Mouse (Mus musculus): Measurements from ENCODE around the gene Nts. TPM values are rescaled to one million over a fixed set of nuclear protein-coding genes. Genes with fewer than 3 reads are reported as not detected.
"Not testable (repeated sequence)": the region's sequence is repeated elsewhere in the genome, so short reads cannot be mapped to it uniquely, and the experiment has no call there.

Nts gene
- total RNA-seq, 1 experiment: 2.4 TPM

DNA sequence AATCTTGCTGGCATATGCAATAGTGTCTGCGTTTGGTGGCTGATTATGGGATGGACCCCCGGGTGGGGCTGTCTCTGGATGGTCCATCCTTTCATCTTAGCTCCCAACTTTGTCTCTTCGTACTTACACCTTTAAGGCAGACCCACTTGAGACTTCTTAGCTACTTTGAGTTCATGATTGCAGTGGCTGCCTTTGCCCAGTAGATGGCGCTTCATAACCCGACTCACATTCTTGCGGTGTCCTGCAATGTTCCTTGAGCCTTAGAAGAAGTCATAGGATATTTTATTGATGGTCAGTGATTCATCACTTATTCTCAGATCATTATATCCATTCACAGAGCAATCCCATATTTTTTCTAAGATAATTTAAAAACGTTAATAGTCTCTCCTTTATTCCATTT, 38.5 kb downstream of the Nts start:
- in situ Hi-C loops (cut with MboI; ENCODE audit: low sequenced_read_pairs in 2 of 2, unreplicated experiment in 2 of 2): loop anchor here in 1 of 2 experiments (25.0 kb wide), 1 partner anchor 386 kb away; no protein-coding TSS in a partner anchor

DNA sequence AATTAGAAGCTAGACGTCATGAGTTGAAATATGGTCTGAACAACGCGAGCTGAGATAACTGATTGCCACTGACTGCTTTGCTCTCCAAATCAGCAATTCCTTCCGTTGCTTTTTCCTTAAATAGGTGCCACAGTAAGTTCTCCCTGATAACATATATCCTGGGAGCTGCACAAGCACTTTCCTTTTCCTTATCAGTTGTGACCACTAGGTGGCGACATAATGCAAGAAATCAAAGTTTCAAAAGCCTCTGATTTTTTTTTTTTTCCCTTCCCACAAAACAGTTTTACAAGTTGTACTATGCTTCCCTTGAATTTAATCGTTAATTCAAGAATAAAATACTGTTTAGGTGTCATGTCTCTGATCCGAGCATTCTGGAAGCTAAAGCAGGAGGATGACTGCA, 40.8 kb downstream of the Nts start:
- no peaks in the 10 kb centered on the region for H3K36me3 ChIP-seq (ENCODE audit: control insufficient read depth, insufficient read depth, low read length, poor library complexity, severe bottlenecking)
- TF ChIP-seq MAFK (IDR thresholded peaks at IDR 0.05; ENCODE audit: insufficient read depth, low read depth, low read length) (no peak), ZNF384 (IDR thresholded peaks at IDR 0.05; ENCODE audit: low read depth, low read length) (peak; percentile 93), CHD2 (IDR thresholded peaks at IDR 0.05; ENCODE audit: low read depth, low read length) (no peak), ZC3H11A (IDR thresholded peaks at IDR 0.05; ENCODE audit: borderline replicate concordance, low read depth, low read length) (peak; percentile 33; the same call in 1 of the 2 replicates)
- H3K9ac ChIP-seq (ENCODE audit: insufficient read depth, low read depth, low read length, poor library complexity, severe bottlenecking): no peak overlapping the region
- no peaks in the 10 kb centered on the region for H3K9me3 ChIP-seq (ENCODE audit: control insufficient read depth, insufficient read depth, low read depth, low read length)
- H3K27ac ChIP-seq (ENCODE audit: insufficient read depth, low read depth, low read length, poor library complexity, severe bottlenecking): no peak overlapping the region
- H3K4me1 ChIP-seq (ENCODE audit: control insufficient read depth in 2 of 2, insufficient read depth in 2 of 2, low read length in 2 of 2, poor library complexity in 1 of 2): no peaks in the 10 kb centered on the region
- in situ Hi-C loops (cut with MboI; ENCODE audit: low sequenced_read_pairs in 2 of 2, unreplicated experiment in 2 of 2): no loop called here
- no peak overlapping the region for H3K4me3 ChIP-seq (ENCODE audit: insufficient read depth in 1 of 2, low read depth in 1 of 2, low read length in 2 of 2, poor library complexity in 1 of 2, severe bottlenecking in 1 of 2)
- peak; percentile 50 for DNase-seq (ENCODE audit: low read depth, low spot score)

More for the DNA sequence above, 38.5 kb downstream of the Nts start:
- no peaks in the 10 kb centered on the region for H3K9me3 ChIP-seq (ENCODE audit: control insufficient read depth, insufficient read depth, low read depth, low read length)
- H3K4me1 ChIP-seq (ENCODE audit: control insufficient read depth in 2 of 2, insufficient read depth in 2 of 2, low read length in 2 of 2, poor library complexity in 1 of 2): no peaks in the 10 kb centered on the region
- DNase-seq (ENCODE audit: low read depth, low spot score): peak; percentile 48
- H3K27ac ChIP-seq (ENCODE audit: insufficient read depth, low read depth, low read length, poor library complexity, severe bottlenecking): no peak overlapping the region
- H3K4me3 ChIP-seq (ENCODE audit: insufficient read depth in 1 of 2, low read depth in 1 of 2, low read length in 2 of 2, poor library complexity in 1 of 2, severe bottlenecking in 1 of 2): no peak overlapping the region
- no peak for TF ChIP-seq MAFK (IDR thresholded peaks at IDR 0.05; ENCODE audit: insufficient read depth, low read depth, low read length)
- TF ChIP-seq ZNF384 (IDR thresholded peaks at IDR 0.05; ENCODE audit: low read depth, low read length): no peak
- TF ChIP-seq CHD2 (IDR thresholded peaks at IDR 0.05; ENCODE audit: low read depth, low read length): no peak
- no peak for TF ChIP-seq HCFC1 (IDR thresholded peaks at IDR 0.05; ENCODE audit: borderline replicate concordance, insufficient read depth, low read length)
- TF ChIP-seq ZC3H11A (IDR thresholded peaks at IDR 0.05; ENCODE audit: borderline replicate concordance, low read depth, low read length): peak; percentile 11; the same call in 1 of the 2 replicates
- H3K9ac ChIP-seq (ENCODE audit: insufficient read depth, low read depth, low read length, poor library complexity, severe bottlenecking): no peak overlapping the region
- H3K36me3 ChIP-seq (ENCODE audit: control insufficient read depth, insufficient read depth, low read length, poor library complexity, severe bottlenecking): no peaks in the 10 kb centered on the region

DNA sequence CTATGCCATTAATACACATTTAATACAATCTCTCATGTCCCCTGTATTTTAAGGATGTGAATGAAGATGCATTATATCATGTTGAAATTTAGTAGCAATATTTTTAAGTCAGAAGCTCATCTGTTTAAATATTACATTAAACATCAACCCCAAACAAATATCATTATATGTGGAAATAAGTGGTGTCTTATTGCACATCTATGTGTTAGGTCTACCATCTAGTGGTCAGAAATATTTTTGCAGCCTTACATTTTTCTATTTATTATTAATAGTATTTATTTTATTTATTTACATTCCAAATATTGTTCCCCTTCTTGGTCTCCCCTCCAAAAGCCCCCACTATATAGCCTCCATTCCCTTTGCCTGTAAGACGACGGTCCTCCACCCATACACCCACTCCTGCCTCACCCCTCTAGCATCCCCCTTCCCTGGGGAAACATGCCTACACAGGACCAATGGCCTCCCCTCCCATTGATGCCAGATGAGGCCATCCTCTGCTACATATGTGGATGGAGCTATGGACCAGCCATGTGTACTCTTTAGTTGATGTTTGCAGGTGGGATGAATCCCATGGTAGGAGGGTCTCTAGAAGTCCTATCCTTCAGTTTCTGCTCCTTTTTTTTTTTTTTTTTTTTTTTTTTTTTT, 45.3 kb downstream of the Nts start:
- no peak overlapping the region for H3K4me3 ChIP-seq (ENCODE audit: insufficient read depth in 1 of 2, low read depth in 1 of 2, low read length in 2 of 2, poor library complexity in 1 of 2, severe bottlenecking in 1 of 2)
- no peaks in the 10 kb centered on the region for H3K9me3 ChIP-seq (ENCODE audit: control insufficient read depth, insufficient read depth, low read depth, low read length)
- no peaks in the 10 kb centered on the region for H3K36me3 ChIP-seq (ENCODE audit: control insufficient read depth, insufficient read depth, low read length, poor library complexity, severe bottlenecking)
- TF ChIP-seq CHD2 (IDR thresholded peaks at IDR 0.05; ENCODE audit: low read depth, low read length) (no peak), ZC3H11A (IDR thresholded peaks at IDR 0.05; ENCODE audit: borderline replicate concordance, low read depth, low read length) (no peak), MAFK (IDR thresholded peaks at IDR 0.05; ENCODE audit: insufficient read depth, low read depth, low read length) (no peak), ZNF384 (IDR thresholded peaks at IDR 0.05; ENCODE audit: low read depth, low read length) (no peak; the same call in none of the 2 replicates), HCFC1 (IDR thresholded peaks at IDR 0.05; ENCODE audit: borderline replicate concordance, insufficient read depth, low read length) (no peak)
- no peaks in the 10 kb centered on the region for H3K4me1 ChIP-seq (ENCODE audit: control insufficient read depth in 2 of 2, insufficient read depth in 2 of 2, low read length in 2 of 2, poor library complexity in 1 of 2)
- in situ Hi-C loops (cut with MboI; ENCODE audit: low sequenced_read_pairs in 2 of 2, unreplicated experiment in 2 of 2): no loop called here
- no peak overlapping the region for H3K27ac ChIP-seq (ENCODE audit: insufficient read depth, low read depth, low read length, poor library complexity, severe bottlenecking)
- DNase-seq (ENCODE audit: low read depth, low spot score): peak; percentile 7
- H3K9ac ChIP-seq (ENCODE audit: insufficient read depth, low read depth, low read length, poor library complexity, severe bottlenecking): no peak overlapping the region

DNA sequence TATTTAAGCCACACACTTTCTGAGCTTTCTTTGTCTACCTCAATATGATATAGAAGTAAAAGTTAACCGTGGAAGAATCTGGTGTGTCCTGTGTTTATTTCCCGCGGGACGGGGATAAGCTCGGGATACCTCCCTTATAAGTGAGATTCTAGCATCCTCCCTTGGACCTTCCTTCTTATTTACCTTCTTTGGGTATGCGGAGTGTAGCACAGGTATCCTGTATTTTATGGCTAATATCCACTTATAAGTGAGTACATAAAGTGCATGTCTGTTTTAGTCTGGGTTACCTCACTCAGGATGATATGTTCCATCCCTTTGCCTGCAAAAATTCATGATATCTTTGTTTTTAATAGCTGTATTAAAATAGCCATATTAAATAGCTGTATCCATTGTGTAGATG, 54.8 kb downstream of the Nts start:
- not testable (repeated sequence) for DNase-seq (ENCODE audit: low read depth, low spot score)

DNA sequence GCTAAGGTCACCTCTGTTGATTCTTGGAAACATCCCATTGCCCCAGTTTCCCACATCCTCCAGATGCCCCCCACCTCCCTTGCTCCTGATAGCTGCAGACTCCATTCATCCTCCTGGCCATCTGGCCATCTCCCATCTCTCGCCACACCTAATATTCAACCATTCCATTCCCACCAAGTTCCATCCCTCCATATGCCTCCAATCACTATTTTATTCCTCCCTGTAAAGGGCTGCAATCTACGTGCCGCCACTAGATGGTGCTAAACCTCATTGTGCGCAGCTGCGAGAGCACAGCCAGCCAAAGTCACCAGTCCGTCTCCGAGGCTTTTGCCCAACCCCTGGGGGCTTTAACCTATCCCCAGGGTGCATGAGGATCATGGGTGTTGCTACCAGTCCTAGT, 55.2 kb downstream of the Nts start:
- in situ Hi-C loops (cut with MboI; ENCODE audit: low sequenced_read_pairs in 2 of 2, unreplicated experiment in 2 of 2); DNase-seq (ENCODE audit: low read depth, low spot score); H3K9me3 ChIP-seq (ENCODE audit: control insufficient read depth, insufficient read depth, low read depth, low read length); H3K4me3 ChIP-seq (ENCODE audit: insufficient read depth in 1 of 2, low read depth in 1 of 2, low read length in 2 of 2, poor library complexity in 1 of 2, severe bottlenecking in 1 of 2); H3K36me3 ChIP-seq (ENCODE audit: control insufficient read depth, insufficient read depth, low read length, poor library complexity, severe bottlenecking); H3K27ac ChIP-seq (ENCODE audit: insufficient read depth, low read depth, low read length, poor library complexity, severe bottlenecking); H3K9ac ChIP-seq (ENCODE audit: insufficient read depth, low read depth, low read length, poor library complexity, severe bottlenecking); H3K4me1 ChIP-seq (ENCODE audit: control insufficient read depth in 2 of 2, insufficient read depth in 2 of 2, low read length in 2 of 2, poor library complexity in 1 of 2): not testable (repeated sequence)

More for the DNA sequence above, 54.8 kb downstream of the Nts start:
- H3K4me1 ChIP-seq (ENCODE audit: control insufficient read depth in 2 of 2, insufficient read depth in 2 of 2, low read length in 2 of 2, poor library complexity in 1 of 2); H3K36me3 ChIP-seq (ENCODE audit: control insufficient read depth, insufficient read depth, low read length, poor library complexity, severe bottlenecking); H3K4me3 ChIP-seq (ENCODE audit: insufficient read depth in 1 of 2, low read depth in 1 of 2, low read length in 2 of 2, poor library complexity in 1 of 2, severe bottlenecking in 1 of 2); H3K27ac ChIP-seq (ENCODE audit: insufficient read depth, low read depth, low read length, poor library complexity, severe bottlenecking); H3K9me3 ChIP-seq (ENCODE audit: control insufficient read depth, insufficient read depth, low read depth, low read length); in situ Hi-C loops (cut with MboI; ENCODE audit: low sequenced_read_pairs in 2 of 2, unreplicated experiment in 2 of 2); H3K9ac ChIP-seq (ENCODE audit: insufficient read depth, low read depth, low read length, poor library complexity, severe bottlenecking): not testable (repeated sequence)

Other genes with a start within 250 kb of the Nts start
- 0.69 and 0.98 TPM in 2 replicates for gene Rassf9, start 21.7 kb upstream of the Nts start, total RNA-seq (2012; rRNA removed)

Measured in ES-E14 (cell line).